Mouse (Mus musculus) embryonic facial prominence, embryonic 10.5 days (tissue): Measurements from ENCODE around the gene Lrrk2. TPM values are rescaled to one million over a fixed set of nuclear protein-coding genes. Genes with fewer than 3 reads are reported as not detected.

Experiments
- DNase-seq: peaks from one replicate; pipeline ENCODE4 v3.0.0-alpha.2; 2017; ENCODE audit warnings: low spot score
- H3K27ac ChIP-seq: fragments of 300-500 bp; sonication (generic); replicated peaks from 2 replicates; pipeline ENCODE4 v1.5.1; 2016; ENCODE audit warnings: mild to moderate bottlenecking
- H3K27me3 ChIP-seq: fragments of 300-500 bp; sonication (generic); replicated peaks from 2 replicates; pipeline ENCODE4 v1.6.1; 2016; ENCODE audit warnings: low read depth, mild to moderate bottlenecking; ENCODE audit not compliant: poor library complexity, severe bottlenecking
- H3K36me3 ChIP-seq: fragments of 300-500 bp; sonication (generic); replicated peaks from 2 replicates; pipeline ENCODE4 v1.6.1; 2016; ENCODE audit warnings: mild to moderate bottlenecking, moderate library complexity
- H3K4me1 ChIP-seq: fragments of 300-500 bp; sonication (generic); 2 replicates; pipeline ENCODE4 v1.6.1; 2016
- H3K4me3 ChIP-seq: fragments of 300-500 bp; sonication (generic); 2 replicates; pipeline ENCODE4 v1.5.1; 2016; ENCODE audit warnings: mild to moderate bottlenecking, moderate library complexity
- H3K9me3 ChIP-seq: fragments of 300-500 bp; sonication (generic); 2 replicates; pipeline ENCODE4 v1.6.1; 2016; ENCODE audit warnings: mild to moderate bottlenecking
- WGBS: fragments of 180-500 bp; shearing (Covaris S2); methylation state at CpG from one replicate; pipeline ENCODE4 v1.1.7; 2016; 5-methylcytosine and 5-hydroxymethylcytosine counted together
- polyA plus RNA-seq: library from polyadenylated mRNA; unstranded; fragments of >200 nt; fragmentation: Nextera tagmentation; extraction: Ambion mirVana; gene quantifications from 2 replicates; pipeline ENCODE4 v1.2.1, GENCODE M21; 2016

Gene Lrrk2
- 1.7 and 1.8 TPM in 2 replicates for polyA plus RNA-seq

- H3K27me3 ChIP-seq: peaks cover 15% of the 10 kb centered on the region; the same call in 1 of the 2 replicates
- WGBS: 3% methylated on average over 40 of the region's 40 CpGs
These were observed at the start of gene Lrrk2 for GRCm38 (mm10) chr15:91672645-91673568. Gene Lrrk2, plus strand, starts transcription at chr15:91673175.

GRCm38 (mm10) chr15:91624475-91624874 lies 48.5 kb upstream of the Lrrk2 start:
- H3K9me3 ChIP-seq: no peaks in the 10 kb centered on the region
- DNase-seq: no peak
- no peaks in the 10 kb centered on the region for H3K36me3 ChIP-seq
- no peak overlapping the region for H3K4me3 ChIP-seq
- H3K27me3 ChIP-seq: no peaks in the 10 kb centered on the region
- no peak overlapping the region for H3K27ac ChIP-seq
- no peaks in the 10 kb centered on the region for H3K4me1 ChIP-seq
- 87% methylated on average over 2 of the region's 2 CpGs for WGBS

More at GRCm38 (mm10) chr15:91672645-91673568, at the start of gene Lrrk2:
- peak; percentile 85 for DNase-seq
- Histone ChIP-seq H3K9me3 (no peaks in the 10 kb centered on the region), H3K4me3 (peak within 1 kb of the TSS; percentile 62), H3K27ac (peak within 1 kb of the TSS; percentile 84), H3K36me3 (no peaks in the 10 kb centered on the region), H3K4me1 (peaks cover 22% of the 10 kb centered on the region)

GRCm38 (mm10) chr15:91629137-91629536 lies 43.8 kb upstream of the Lrrk2 start:
- Histone ChIP-seq H3K36me3 (no peaks in the 10 kb centered on the region), H3K27me3 (no peaks in the 10 kb centered on the region), H3K9me3 (no peaks in the 10 kb centered on the region), H3K27ac (no peak overlapping the region), H3K4me1 (no peaks in the 10 kb centered on the region), H3K4me3 (no peak overlapping the region)
- DNase-seq: no peak
- WGBS: 82% methylated on average over 3 of the region's 3 CpGs

- no peaks in the 10 kb centered on the region for H3K36me3 ChIP-seq
- H3K4me3 ChIP-seq: no peak overlapping the region
- no peaks in the 10 kb centered on the region for H3K27me3 ChIP-seq
- no peaks in the 10 kb centered on the region for H3K4me1 ChIP-seq
- H3K9me3 ChIP-seq: no peaks in the 10 kb centered on the region
- no peak for DNase-seq
- 86% methylated on average over 4 of the region's 4 CpGs for WGBS
- no peak overlapping the region for H3K27ac ChIP-seq
These were observed 40.5 kb upstream of the Lrrk2 start for GRCm38 (mm10) chr15:91632473-91632872.

GRCm38 (mm10) chr15:91633051-91633450 lies 39.9 kb upstream of the Lrrk2 start:
- 86% methylated on average over 9 of the region's 9 CpGs for WGBS

GRCm38 (mm10) chr15:91633806-91634205 lies 39.2 kb upstream of the Lrrk2 start:
- 61% methylated on average over 6 of the region's 6 CpGs for WGBS
- no peak overlapping the region for H3K27ac ChIP-seq
- no peaks in the 10 kb centered on the region for H3K4me1 ChIP-seq
- DNase-seq: no peak
- H3K36me3 ChIP-seq: no peaks in the 10 kb centered on the region
- H3K4me3 ChIP-seq: no peak overlapping the region
- H3K9me3 ChIP-seq: no peaks in the 10 kb centered on the region
- H3K27me3 ChIP-seq: no peaks in the 10 kb centered on the region

More at GRCm38 (mm10) chr15:91633051-91633450, 39.9 kb upstream of the Lrrk2 start:
- no peak overlapping the region for H3K27ac ChIP-seq
- no peak overlapping the region for H3K4me3 ChIP-seq
- H3K27me3 ChIP-seq: no peaks in the 10 kb centered on the region
- no peaks in the 10 kb centered on the region for H3K4me1 ChIP-seq
- DNase-seq: no peak
- no peaks in the 10 kb centered on the region for H3K36me3 ChIP-seq
- no peaks in the 10 kb centered on the region for H3K9me3 ChIP-seq

- H3K27ac ChIP-seq: no peak overlapping the region
- no peak for DNase-seq
- no peak overlapping the region for H3K4me3 ChIP-seq
- H3K27me3 ChIP-seq: no peaks in the 10 kb centered on the region
- no peaks in the 10 kb centered on the region for H3K4me1 ChIP-seq
- H3K36me3 ChIP-seq: no peaks in the 10 kb centered on the region
- H3K9me3 ChIP-seq: no peaks in the 10 kb centered on the region
- WGBS: 64% methylated on average over 8 of the region's 8 CpGs
These were observed 38.7 kb upstream of the Lrrk2 start for GRCm38 (mm10) chr15:91634236-91634635.

- DNase-seq: no peak
- no peak overlapping the region for H3K27ac ChIP-seq
- H3K4me1 ChIP-seq: no peaks in the 10 kb centered on the region
- H3K27me3 ChIP-seq: no peaks in the 10 kb centered on the region
- no peaks in the 10 kb centered on the region for H3K9me3 ChIP-seq
- 85% methylated on average over 3 of the region's 3 CpGs for WGBS
- H3K36me3 ChIP-seq: no peaks in the 10 kb centered on the region
- no peak overlapping the region for H3K4me3 ChIP-seq
These were observed 31.3 kb upstream of the Lrrk2 start for GRCm38 (mm10) chr15:91641631-91642030.

GRCm38 (mm10) chr15:91642682-91643306 lies 30.2 kb upstream of the Lrrk2 start:
- H3K4me3 ChIP-seq: no peak overlapping the region
- H3K27ac ChIP-seq: no peak overlapping the region
- H3K27me3 ChIP-seq: no peaks in the 10 kb centered on the region
- WGBS: 85% methylated on average over 9 of the region's 9 CpGs
- H3K9me3 ChIP-seq: no peaks in the 10 kb centered on the region
- H3K36me3 ChIP-seq: no peaks in the 10 kb centered on the region
- DNase-seq: no peak
- no peaks in the 10 kb centered on the region for H3K4me1 ChIP-seq

GRCm38 (mm10) chr15:91643632-91644348 lies 29.2 kb upstream of the Lrrk2 start:
- Histone ChIP-seq H3K36me3 (no peaks in the 10 kb centered on the region), H3K4me3 (no peak overlapping the region), H3K27me3 (no peaks in the 10 kb centered on the region), H3K4me1 (no peaks in the 10 kb centered on the region), H3K27ac (no peak overlapping the region), H3K9me3 (no peaks in the 10 kb centered on the region)
- WGBS: 78% methylated on average over 7 of the region's 7 CpGs
- DNase-seq: no peak

GRCm38 (mm10) chr15:91650270-91650669 lies 22.7 kb upstream of the Lrrk2 start:
- 71% methylated on average over 3 of the region's 3 CpGs for WGBS
- H3K9me3 ChIP-seq: no peaks in the 10 kb centered on the region
- H3K4me1 ChIP-seq: no peaks in the 10 kb centered on the region
- H3K4me3 ChIP-seq: no peak overlapping the region
- H3K27ac ChIP-seq: no peak overlapping the region
- no peak for DNase-seq
- H3K27me3 ChIP-seq: no peaks in the 10 kb centered on the region
- no peaks in the 10 kb centered on the region for H3K36me3 ChIP-seq

GRCm38 (mm10) chr15:91651493-91651892 lies 21.5 kb upstream of the Lrrk2 start:
- H3K27ac ChIP-seq: no peak overlapping the region
- H3K4me3 ChIP-seq: no peak overlapping the region
- no peaks in the 10 kb centered on the region for H3K9me3 ChIP-seq
- DNase-seq: no peak
- H3K36me3 ChIP-seq: no peaks in the 10 kb centered on the region
- H3K27me3 ChIP-seq: no peaks in the 10 kb centered on the region
- WGBS: 85% methylated on average over 7 of the region's 7 CpGs
- no peaks in the 10 kb centered on the region for H3K4me1 ChIP-seq
